ENCODE assay signal across 16 mouse cellular contexts in genomic region chr3:84218498-84218897, GRCm38 (mm10). TPM values are rescaled to one million over a fixed set of nuclear protein-coding genes. Genes with fewer than 3 reads are reported as not detected.
DNase-seq lines count a peak whose midpoint lies in the region; ATAC-seq and TF ChIP-seq lines count a peak whose summit lies in the region.
"Had no signal": no experiment of that assay in that cellular context is flagged by ENCODE, and none has a peak within 500 bp of the region (broad histone marks: within the 10 kb centered on the region; RNA-seq: fewer than 3 reads in every experiment).

No protein-coding gene starts in this region.

- TF ChIP-seq EP300 in stomach, postnatal 0 days (optimal IDR thresholded peaks at IDR 0.05) = no peak

- peaks cover 10% of the 10 kb centered on the region for H3K4me1 ChIP-seq in stomach, embryonic 16.5 days (ENCODE audit: control insufficient read depth, insufficient read depth, low read length)
- no peaks in the 10 kb centered on the region; the same call in 1 of the 2 replicates for H3K4me1 ChIP-seq in stomach, postnatal 0 days (replicated peaks; ENCODE audit: control insufficient read depth, insufficient read depth)
- H3K4me1 ChIP-seq in forebrain, embryonic 16.5 days (replicated peaks; ENCODE audit: control insufficient read depth, insufficient read depth, low read length) = peaks cover 70% of the 10 kb centered on the region
- H3K4me1 ChIP-seq in midbrain, embryonic 11.5 days (ENCODE audit: control insufficient read depth, insufficient read depth, low read length) = peaks cover 29% of the 10 kb centered on the region
- H3K4me1 ChIP-seq in liver, embryonic 11.5 days (replicated peaks; ENCODE audit: control insufficient read depth, insufficient read depth, low read length) = no peaks in the 10 kb centered on the region; the same call in 1 of the 2 replicates

- no peak overlapping the region for H3K27ac ChIP-seq in stomach, embryonic 16.5 days (ENCODE audit: low read length)
- no peak overlapping the region for H3K27ac ChIP-seq in stomach, postnatal 0 days (replicated peaks)
- H3K27ac ChIP-seq in forebrain, embryonic 16.5 days (ENCODE audit: low read length) = peak overlapping the region; percentile 56; the same call in 1 of the 2 replicates
- H3K27ac ChIP-seq in midbrain, embryonic 11.5 days (ENCODE audit: low read depth, low read length) = no peak overlapping the region
- H3K27ac ChIP-seq in liver, embryonic 11.5 days (ENCODE audit: low read depth, low read length) = no peak overlapping the region

- H3K9ac ChIP-seq in stomach, embryonic 16.5 days (ENCODE audit: low read length) = peak overlapping the region; percentile 10; the same call in 1 of the 2 replicates
- no peak overlapping the region for H3K9ac ChIP-seq in stomach, postnatal 0 days (ENCODE audit: low read length)
- H3K9ac ChIP-seq in forebrain, embryonic 16.5 days (replicated peaks; ENCODE audit: low read depth, low read length) = no peak overlapping the region
- peak overlapping the region; percentile 18; the same call in 1 of the 2 replicates for H3K9ac ChIP-seq in midbrain, embryonic 11.5 days (ENCODE audit: low read length)
- H3K9ac ChIP-seq in liver, embryonic 11.5 days (ENCODE audit: low read depth, low read length) = no peak overlapping the region

- no peaks in the 10 kb centered on the region for H3K9me3 ChIP-seq in stomach, embryonic 16.5 days (replicated peaks; ENCODE audit: control insufficient read depth, low read length)
- H3K9me3 ChIP-seq in stomach, postnatal 0 days (ENCODE audit: control insufficient read depth, low read length) = no peaks in the 10 kb centered on the region
- no peaks in the 10 kb centered on the region for H3K9me3 ChIP-seq in forebrain, embryonic 16.5 days (ENCODE audit: control insufficient read depth, low read length)
- H3K9me3 ChIP-seq in midbrain, embryonic 11.5 days (ENCODE audit: control insufficient read depth, low read length) = no peaks in the 10 kb centered on the region
- no peaks in the 10 kb centered on the region for H3K9me3 ChIP-seq in liver, embryonic 11.5 days (ENCODE audit: control insufficient read depth, low read length)

- no peak for DNase-seq in stomach, postnatal 0 days (ENCODE audit: low spot score)
- DNase-seq in midbrain, embryonic 11.5 days (ENCODE audit: low spot score, missing footprints) = no peak
- DNase-seq in liver, embryonic 11.5 days (ENCODE audit: low spot score) = no peak
- no peak for DNase-seq in kidney, postnatal 4 days
- DNase-seq: adrenal gland, postnatal 36 days; cerebellum, adult 11-12 months; gastrocnemius, postnatal 10 days; liver; lung, postnatal 36 days had no signal

- H3K4me3 ChIP-seq in stomach, embryonic 16.5 days (replicated peaks; ENCODE audit: low read length) = no peak overlapping the region
- no peak overlapping the region for H3K4me3 ChIP-seq in stomach, postnatal 0 days (ENCODE audit: low read depth, low read length)
- H3K4me3 ChIP-seq in forebrain, embryonic 16.5 days (replicated peaks; ENCODE audit: low read length) = peak overlapping the region; percentile 44
- H3K4me3 ChIP-seq in midbrain, embryonic 11.5 days (ENCODE audit: low read depth, low read length) = peak overlapping the region; percentile 48
- H3K4me3 ChIP-seq in liver, embryonic 11.5 days (ENCODE audit: low read depth, low read length) = no peak overlapping the region
- H3K4me3 ChIP-seq: erythroblast, embryonic 14.5 days had no signal

- H3K27me3 ChIP-seq in stomach, embryonic 16.5 days (ENCODE audit: control insufficient read depth, insufficient read depth, low read length) = no peaks in the 10 kb centered on the region
- no peaks in the 10 kb centered on the region for H3K27me3 ChIP-seq in stomach, postnatal 0 days (ENCODE audit: control insufficient read depth, insufficient read depth, low read length)
- no peaks in the 10 kb centered on the region for H3K27me3 ChIP-seq in forebrain, embryonic 16.5 days (replicated peaks; ENCODE audit: control insufficient read depth, insufficient read depth, low read length)
- H3K27me3 ChIP-seq in midbrain, embryonic 11.5 days (ENCODE audit: control insufficient read depth, insufficient read depth, low read length) = no peaks in the 10 kb centered on the region
- peaks cover 16% of the 10 kb centered on the region for H3K27me3 ChIP-seq in liver, embryonic 11.5 days (replicated peaks; ENCODE audit: control insufficient read depth, insufficient read depth, low read length)

- WGBS in stomach, embryonic 16.5 days = 57% methylated on average over 2 of the region's 2 CpGs
- WGBS in stomach, postnatal 0 days = 61% methylated on average over 2 of the region's 2 CpGs
- WGBS in forebrain, embryonic 16.5 days = 38% methylated on average over 2 of the region's 2 CpGs
- WGBS in midbrain, embryonic 11.5 days = 49% methylated on average over 2 of the region's 2 CpGs
- 71% methylated on average over 2 of the region's 2 CpGs for WGBS in liver, embryonic 11.5 days

- H3K4me2 ChIP-seq in stomach, embryonic 16.5 days (ENCODE audit: low read depth, low read length) = no peak overlapping the region
- no peak overlapping the region for H3K4me2 ChIP-seq in stomach, postnatal 0 days (replicated peaks; ENCODE audit: low read depth)
- peak overlapping the region; percentile 71 for H3K4me2 ChIP-seq in forebrain, embryonic 16.5 days (ENCODE audit: low read length)
- peak overlapping the region; percentile 67 for H3K4me2 ChIP-seq in midbrain, embryonic 11.5 days
- H3K4me2 ChIP-seq in liver, embryonic 11.5 days = no peak overlapping the region

- H3K36me3 ChIP-seq in stomach, embryonic 16.5 days (ENCODE audit: control insufficient read depth, insufficient read depth, low read length) = no peaks in the 10 kb centered on the region
- H3K36me3 ChIP-seq in stomach, postnatal 0 days (ENCODE audit: control insufficient read depth, insufficient read depth, low read length) = no peaks in the 10 kb centered on the region
- no peaks in the 10 kb centered on the region for H3K36me3 ChIP-seq in forebrain, embryonic 16.5 days (ENCODE audit: control insufficient read depth, insufficient read depth)
- no peaks in the 10 kb centered on the region for H3K36me3 ChIP-seq in midbrain, embryonic 11.5 days (ENCODE audit: control insufficient read depth, insufficient read depth, low read length)
- H3K36me3 ChIP-seq in liver, embryonic 11.5 days (ENCODE audit: control insufficient read depth, insufficient read depth, low read length) = no peaks in the 10 kb centered on the region

- ATAC-seq in stomach, embryonic 16.5 days (ENCODE audit: insufficient read depth, low FRiP score) = no peak
- no peak for ATAC-seq in stomach, postnatal 0 days (ENCODE audit: low FRiP score, low TSS enrichment)
- ATAC-seq in forebrain, embryonic 16.5 days = no peak
- ATAC-seq in midbrain, embryonic 11.5 days (ENCODE audit: low FRiP score) = no peak
- ATAC-seq in erythroblast, adult 5-6 weeks (replicated peaks; ENCODE audit: low FRiP score, poor library complexity, severe bottlenecking) = no peak
- no peak for ATAC-seq in liver, embryonic 11.5 days (replicated peaks; ENCODE audit: low FRiP score)
- ATAC-seq: CD4-positive, CD25-positive, alpha-beta regulatory T cell, adult 4 months; intestine, postnatal 0 days had no signal

- no peak for TF ChIP-seq CTCF in stomach, postnatal 0 days (IDR thresholded peaks at IDR 0.05; ENCODE audit: low read depth)

RNA-seq across cellular contexts. Expression of gene Gm6525, which starts 44.6 kb away (rescaled TPM):
- 0.60 and 0.70 TPM in 2 replicates for polyA plus RNA-seq in stomach, embryonic 16.5 days (2015; fragmentation: Nextera tagmentation; extraction: Ambion mirVana)
- 0.75 and 0.88 TPM in 2 replicates for polyA plus RNA-seq in stomach, postnatal 0 days (2015; fragmentation: Nextera tagmentation; extraction: Ambion mirVana)
- 3.0 and 3.1 TPM in 2 replicates for polyA plus RNA-seq in forebrain, embryonic 16.5 days (2015; fragmentation: Nextera tagmentation; extraction: Ambion mirVana)
- polyA plus RNA-seq in midbrain, embryonic 11.5 days (2014; fragmentation: Nextera tagmentation; extraction: Ambion mirVana) = 0.83 and 1.4 TPM in 2 replicates
- total RNA-seq in erythroblast, adult 5-6 weeks (2015; ENCODE audit: low replicate concordance) = not detected in 2 replicates
- total RNA-seq in erythroblast, adult 5-6 weeks (2017; ENCODE audit: low replicate concordance) = not detected in 2 replicates
- 0.27 and 0.48 TPM in 2 replicates for polyA plus RNA-seq in liver, embryonic 11.5 days (2014; fragmentation: Nextera tagmentation; extraction: Ambion mirVana)
- total RNA-seq: layer of hippocampus, adult 18-20 months had no signal
- polyA plus RNA-seq: erythroblast, embryonic 14.5 days had no signal

Comparison
In these comparisons a context has a peak if more than half of its experiments do, and no peak if none do; other contexts are left out.
1. H3K9ac ChIP-seq: peak in stomach, embryonic 16.5 days (single experiment) and midbrain, embryonic 11.5 days (single experiment); none in stomach, postnatal 0 days (single experiment), forebrain, embryonic 16.5 days (single experiment) and liver, embryonic 11.5 days (single experiment).
2. H3K4me2 ChIP-seq: peak in forebrain, embryonic 16.5 days (single experiment) and midbrain, embryonic 11.5 days (single experiment); none in stomach, embryonic 16.5 days (single experiment), stomach, postnatal 0 days (single experiment) and liver, embryonic 11.5 days (single experiment).
3. H3K4me3 ChIP-seq: peak in forebrain, embryonic 16.5 days (single experiment) and midbrain, embryonic 11.5 days (single experiment); none in stomach, embryonic 16.5 days (single experiment), stomach, postnatal 0 days (single experiment) and liver, embryonic 11.5 days (single experiment).